Mouse (Mus musculus): Measurements from ENCODE around the gene Ikzf5. TPM values are rescaled to one million over a fixed set of nuclear protein-coding genes. Genes with fewer than 3 reads are reported as not detected.

Gene Ikzf5
- polyA plus RNA-seq, 1 experiment from 2014 or later, result 18.2 TPM

Other genes with a start within 250 kb of the Ikzf5 start
- not detected in 2 replicates for gene 5430419D17Rik, start 236.1 kb downstream of the Ikzf5 start, polyA plus RNA-seq (2014; fragmentation: Nextera tagmentation; extraction: Ambion mirVana)
- gene Cuzd1, start 88.2 kb downstream of the Ikzf5 start, polyA plus RNA-seq (2014; fragmentation: Nextera tagmentation; extraction: Ambion mirVana), result 0.11 TPM in 1 of 2 replicates, not detected in the other
- not detected in 2 replicates for gene Fam24b, start 81.0 kb downstream of the Ikzf5 start, polyA plus RNA-seq (2014; fragmentation: Nextera tagmentation; extraction: Ambion mirVana)
- not detected in 2 replicates for gene Fam24a, start 76.7 kb downstream of the Ikzf5 start, polyA plus RNA-seq (2014; fragmentation: Nextera tagmentation; extraction: Ambion mirVana)
- 16.9 and 23.4 TPM in 2 replicates for gene 2310057M21Rik, start 47.8 kb downstream of the Ikzf5 start, polyA plus RNA-seq (2014; fragmentation: Nextera tagmentation; extraction: Ambion mirVana)
- 79.4 and 82.8 TPM in 2 replicates for gene Pstk, start 39.4 kb downstream of the Ikzf5 start, polyA plus RNA-seq (2014; fragmentation: Nextera tagmentation; extraction: Ambion mirVana)
- gene Acadsb, start 80 bp upstream of the Ikzf5 start, polyA plus RNA-seq (2014; fragmentation: Nextera tagmentation; extraction: Ambion mirVana), result 109 and 114 TPM in 2 replicates
- gene Hmx3, start 132.3 kb upstream of the Ikzf5 start, polyA plus RNA-seq (2014; fragmentation: Nextera tagmentation; extraction: Ambion mirVana), result 0.72 and 1.1 TPM in 2 replicates
- 0.94 and 1.3 TPM in 2 replicates for gene Hmx2, start 138.3 kb upstream of the Ikzf5 start, polyA plus RNA-seq (2014; fragmentation: Nextera tagmentation; extraction: Ambion mirVana)
- gene Bub3, start 149.7 kb upstream of the Ikzf5 start, polyA plus RNA-seq (2014; fragmentation: Nextera tagmentation; extraction: Ambion mirVana), result 210 and 232 TPM in 2 replicates

Measured in stomach, embryonic 14.5 days (tissue).